Mouse (Mus musculus) gastrocnemius, postnatal 25 days (tissue): ENCODE results near the gene Ptprg. TPM values are rescaled to one million over a fixed set of nuclear protein-coding genes. Genes with fewer than 3 reads are reported as not detected.
"Not testable (repeated sequence)": the region's sequence is repeated elsewhere in the genome, so short reads cannot be mapped to it uniquely, and the experiment has no call there.

Experiments used
- DNase-seq: peaks from one replicate; pipeline ENCODE4 v3.0.0; 2022
- total RNA-seq, 2 experiments: library from RNA; stranded (reverse); gene quantifications; 1 replicate in 1 of 2; 2 replicates in 1 of 2; pipeline ENCODE4 v1.2.3; 2021

Ptprg gene
- total RNA-seq, 2 experiments from 2014 or later = 24.2 to 29.1 TPM

GRCm38 (mm10) chr14:11743726-11744125 is 190.4 kb downstream of the Ptprg start:
- DNase-seq = no peak

- no peak for DNase-seq
These were observed 199.3 kb downstream of the Ptprg start for GRCm38 (mm10) chr14:11752678-11753077.

GRCm38 (mm10) chr14:11754656-11755055 is 201.3 kb downstream of the Ptprg start:
- DNase-seq = no peak

- DNase-seq = no peak
These were observed 204.9 kb downstream of the Ptprg start for GRCm38 (mm10) chr14:11758185-11758584.

- DNase-seq = no peak
These were observed 206.0 kb downstream of the Ptprg start for GRCm38 (mm10) chr14:11759356-11759755.

GRCm38 (mm10) chr14:11762995-11763394 is 209.7 kb downstream of the Ptprg start:
- DNase-seq = no peak

GRCm38 (mm10) chr14:11772736-11773135 is 219.4 kb downstream of the Ptprg start:
- no peak for DNase-seq

- no peak for DNase-seq
These were observed 221.2 kb downstream of the Ptprg start for GRCm38 (mm10) chr14:11774476-11775037.

- DNase-seq = peak; percentile 50
These were observed 221.9 kb downstream of the Ptprg start for GRCm38 (mm10) chr14:11775204-11775603.

GRCm38 (mm10) chr14:11775951-11776495 is 222.7 kb downstream of the Ptprg start:
- no peak for DNase-seq

GRCm38 (mm10) chr14:11776566-11776965 is 223.2 kb downstream of the Ptprg start:
- DNase-seq = no peak

- no peak for DNase-seq
These were observed 237.9 kb downstream of the Ptprg start for GRCm38 (mm10) chr14:11791190-11791589.

GRCm38 (mm10) chr14:11793847-11794246 is 240.5 kb downstream of the Ptprg start:
- no peak for DNase-seq

GRCm38 (mm10) chr14:11802355-11803035 is 249.2 kb downstream of the Ptprg start:
- DNase-seq = no peak

- DNase-seq = no peak
These were observed 253.3 kb downstream of the Ptprg start for GRCm38 (mm10) chr14:11806674-11807073.

- DNase-seq = no peak
These were observed 254.1 kb downstream of the Ptprg start for GRCm38 (mm10) chr14:11807465-11807864.

GRCm38 (mm10) chr14:11811142-11811761 is 257.9 kb downstream of the Ptprg start:
- DNase-seq = peak; percentile 50

- DNase-seq = no peak
These were observed 259.0 kb downstream of the Ptprg start for GRCm38 (mm10) chr14:11812291-11812690.

- not testable (repeated sequence) for DNase-seq
These were observed 261.5 kb downstream of the Ptprg start for GRCm38 (mm10) chr14:11814811-11815210.

- no peak for DNase-seq
These were observed 263.9 kb downstream of the Ptprg start for GRCm38 (mm10) chr14:11817236-11817635.

- DNase-seq = no peak
These were observed 264.7 kb downstream of the Ptprg start for GRCm38 (mm10) chr14:11818054-11818453.

GRCm38 (mm10) chr14:11818721-11819120 is 265.4 kb downstream of the Ptprg start:
- no peak for DNase-seq

- no peak for DNase-seq
These were observed 266.0 kb downstream of the Ptprg start for GRCm38 (mm10) chr14:11819326-11819725.
